Mouse (Mus musculus) heart, embryonic 14.5 days (tissue): ENCODE data around the gene Nrap. TPM values are rescaled to one million over a fixed set of nuclear protein-coding genes. Genes with fewer than 3 reads are reported as not detected.

Experiments
- ATAC-seq: fragments of 200-750 bp; cut with Nextera tagmentation; 2 replicates; pipeline ENCODE4 v1.8.0; 2017; ENCODE audit warnings: low read depth, moderate TSS enrichment; ENCODE audit not compliant: insufficient number of reproducible peaks, insufficient read depth, low FRiP score
- H3K27ac ChIP-seq, 2 experiments: fragments of 200-500 bp in 1 of 2; fragments of 300-500 bp in 1 of 2; sonication (generic) in 1 of 2; replicated peaks in 1 of 2; 2 replicates each; pipeline ENCODE4 v1.5.1; 2012 to 2014; ENCODE audit warnings: low read depth in 2 of 2, low read length in 2 of 2, control low read depth in 1 of 2, mild to moderate bottlenecking in 1 of 2, mixed read lengths in 1 of 2; ENCODE audit not compliant: control insufficient read depth in 1 of 2, insufficient read depth in 1 of 2
- H3K27me3 ChIP-seq: fragments of 300-500 bp; sonication (generic); 2 replicates; pipeline ENCODE4 v1.6.1; 2014; ENCODE audit warnings: mild to moderate bottlenecking, low read length, control low read depth; ENCODE audit not compliant: control insufficient read depth, insufficient read depth
- H3K36me3 ChIP-seq: fragments of 300-500 bp; sonication (generic); 2 replicates; pipeline ENCODE4 v1.6.1; 2014; ENCODE audit warnings: mild to moderate bottlenecking, control low read depth, low read length, mixed read lengths; ENCODE audit not compliant: control insufficient read depth, insufficient read depth
- H3K4me1 ChIP-seq, 2 experiments: fragments of 200-500 bp in 1 of 2; fragments of 300-500 bp in 1 of 2; sonication (generic) in 1 of 2; 2 replicates each; pipeline ENCODE4 v1.6.1; 2012 to 2014; ENCODE audit warnings: low read length in 2 of 2, control low read depth in 1 of 2, mixed read lengths in 1 of 2; ENCODE audit not compliant: control insufficient read depth in 2 of 2, insufficient read depth in 2 of 2
- H3K4me2 ChIP-seq: fragments of 300-500 bp; sonication (generic); 2 replicates; pipeline ENCODE4 v1.6.1; 2014; ENCODE audit warnings: mild to moderate bottlenecking, low read length
- H3K4me3 ChIP-seq, 2 experiments: fragments of 200-500 bp in 1 of 2; fragments of 300-500 bp in 1 of 2; sonication (generic) in 1 of 2; 2 replicates each; pipeline ENCODE4 v1.5.1; 2012 to 2014; ENCODE audit warnings: low read length in 2 of 2, mild to moderate bottlenecking in 2 of 2, control low read depth in 1 of 2, low read depth in 1 of 2, moderate library complexity in 1 of 2; ENCODE audit not compliant: control insufficient read depth in 1 of 2, insufficient read depth in 1 of 2
- H3K9ac ChIP-seq: fragments of 300-500 bp; sonication (generic); 2 replicates; pipeline ENCODE4 v1.6.1; 2014; ENCODE audit warnings: mild to moderate bottlenecking, low read length
- H3K9me3 ChIP-seq: fragments of 300-500 bp; sonication (generic); 2 replicates; pipeline ENCODE4 v1.6.1; 2016; ENCODE audit warnings: low read length, control low read depth; ENCODE audit not compliant: control insufficient read depth
- WGBS: fragments of 180-500 bp; shearing (Covaris S2); extraction: QIAGEN DNeasy Blood & Tissue Kit; methylation state at CpG from one replicate; pipeline ENCODE4 v1.1.7; 2014; 5-methylcytosine and 5-hydroxymethylcytosine counted together
- polyA plus RNA-seq: library from polyadenylated mRNA; unstranded; fragments of >200 nt; fragmentation: Nextera tagmentation; extraction: Ambion mirVana; gene quantifications from 2 replicates; pipeline ENCODE4 v1.2.1, GENCODE M21; 2014

The Nrap gene
- polyA plus RNA-seq, 1 experiment from 2014 or later: 35.6 TPM

DNA sequence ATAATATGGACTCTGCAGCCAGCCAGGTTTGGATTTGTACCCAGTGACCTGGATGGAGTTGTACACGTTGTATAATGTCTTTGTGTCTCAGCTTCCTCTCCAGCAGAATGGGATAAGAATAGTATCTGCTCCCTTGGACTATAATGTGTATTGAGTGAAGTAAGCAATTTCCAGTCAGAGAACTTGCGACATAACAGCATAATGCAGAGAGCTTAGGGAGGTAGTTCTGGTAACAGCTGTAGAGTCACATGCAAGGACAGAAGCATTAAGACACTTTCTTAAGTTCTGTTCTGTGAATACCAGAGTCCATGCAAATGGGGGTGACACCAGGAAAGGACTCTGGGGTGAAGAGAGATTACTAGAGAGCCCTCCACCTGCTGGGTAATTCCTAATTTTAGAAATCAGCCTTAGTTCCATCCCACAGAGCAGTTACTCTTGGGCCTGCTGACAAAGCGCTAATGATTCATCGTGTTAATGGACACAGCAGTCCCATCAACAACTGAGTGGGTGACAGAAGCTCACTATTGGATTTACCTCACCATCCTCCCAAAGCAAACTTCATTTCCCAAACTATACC, 2.0 kb downstream of the Nrap start:
- H3K4me2 ChIP-seq: peak overlapping the region; percentile 62
- peak overlapping the region; percentile 88 for H3K9ac ChIP-seq
- H3K27me3 ChIP-seq: no peaks in the 10 kb centered on the region
- peaks cover 13 to 28% of the 10 kb centered on the region in 2 experiments for H3K4me1 ChIP-seq
- 38% methylated on average over 4 of the region's 4 CpGs for WGBS
- peak overlapping the region; percentile 84 to 95 for H3K27ac ChIP-seq
- peaks cover 38% of the 10 kb centered on the region for H3K36me3 ChIP-seq
- H3K4me3 ChIP-seq: peak overlapping the region; percentile 25 to 45; a peak in 3 of 4 replicates
- no peak for ATAC-seq
- no peaks in the 10 kb centered on the region for H3K9me3 ChIP-seq

DNA sequence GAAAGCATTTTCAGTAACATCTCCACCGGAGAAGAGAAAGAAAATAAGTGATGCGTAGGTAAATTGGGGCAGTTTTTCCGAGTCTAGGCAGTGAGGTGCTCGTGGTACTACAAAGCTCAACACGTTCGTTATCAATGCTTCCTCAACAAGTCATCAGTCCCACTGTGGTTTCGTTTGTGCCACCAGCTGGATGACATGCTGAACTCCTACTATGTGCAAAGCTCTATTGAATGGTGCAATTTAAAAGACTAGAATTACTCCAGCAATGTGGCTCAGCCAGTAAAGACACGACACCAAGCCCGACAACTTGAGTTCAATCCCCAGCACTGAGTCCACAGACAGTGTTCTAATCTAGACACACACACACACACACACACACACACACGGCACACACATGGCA, 3.7 kb downstream of the Nrap start:
- no peak overlapping the region for H3K9ac ChIP-seq
- 88% methylated on average over 10 of the region's 10 CpGs for WGBS

DNA sequence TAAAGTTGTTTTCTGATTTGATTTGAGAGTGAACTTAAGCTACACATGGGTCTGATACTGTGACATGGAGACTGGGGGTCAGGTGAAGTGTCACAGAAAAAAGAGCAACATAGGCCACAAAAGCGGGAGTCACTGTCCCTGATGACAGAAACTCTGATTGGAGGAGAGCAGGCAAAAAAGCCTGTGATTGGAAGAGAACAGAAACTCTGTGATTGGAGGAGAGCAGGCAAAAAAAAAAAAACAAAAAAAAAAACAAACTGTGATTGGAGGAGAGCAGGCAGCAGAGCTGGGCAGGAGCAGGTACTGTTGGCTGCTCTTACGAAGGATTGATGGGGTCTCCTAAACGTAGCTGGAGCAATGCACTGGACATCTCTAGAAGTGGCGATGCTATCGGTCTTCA, 4.3 kb downstream of the Nrap start:
- no peak for ATAC-seq
- Histone ChIP-seq H3K9ac (no peak overlapping the region), H3K27me3 (no peaks in the 10 kb centered on the region), H3K36me3 (peaks cover 59% of the 10 kb centered on the region), H3K4me1 (peaks cover 2 to 9% of the 10 kb centered on the region in 2 experiments), H3K9me3 (no peaks in the 10 kb centered on the region), H3K27ac (no peak overlapping the region), H3K4me2 (no peak overlapping the region), H3K4me3 (no peak overlapping the region)
- WGBS: 84% methylated on average over 5 of the region's 5 CpGs

More for the DNA sequence above, 3.7 kb downstream of the Nrap start:
- no peaks in the 10 kb centered on the region for H3K27me3 ChIP-seq
- H3K36me3 ChIP-seq: peaks cover 54% of the 10 kb centered on the region
- H3K4me2 ChIP-seq: no peak overlapping the region
- no peak overlapping the region for H3K27ac ChIP-seq
- H3K4me3 ChIP-seq: no peak overlapping the region
- no peaks in the 10 kb centered on the region for H3K9me3 ChIP-seq
- peaks cover 4 to 14% of the 10 kb centered on the region in 2 experiments for H3K4me1 ChIP-seq
- ATAC-seq: no peak

DNA sequence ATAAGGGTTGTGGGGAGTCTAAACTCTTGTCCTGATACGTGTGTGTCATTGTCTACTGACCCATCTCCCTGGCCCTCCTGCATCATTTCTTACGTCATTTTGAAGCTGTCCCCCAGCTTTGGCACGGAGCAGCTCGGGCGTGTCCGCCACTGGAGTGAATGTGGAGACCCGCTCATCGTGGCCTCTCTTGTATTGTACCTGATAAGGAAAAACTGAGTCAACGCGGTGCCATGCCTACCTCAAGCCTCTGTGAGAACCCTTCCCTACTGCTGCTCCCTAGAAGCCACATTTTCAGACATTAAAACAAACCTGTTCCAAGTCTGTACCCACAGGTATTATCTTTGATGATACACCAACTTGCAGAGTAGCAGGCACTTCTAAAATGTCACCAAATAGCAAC, 8.4 kb downstream of the Nrap start:
- Histone ChIP-seq H3K9ac (no peak overlapping the region), H3K4me1 (peaks cover 8 to 15% of the 10 kb centered on the region in 2 experiments), H3K27ac (no peak overlapping the region), H3K27me3 (no peaks in the 10 kb centered on the region), H3K9me3 (peaks cover 6% of the 10 kb centered on the region; the same call in 1 of the 2 replicates), H3K36me3 (peaks cover 77% of the 10 kb centered on the region), H3K4me3 (no peak overlapping the region), H3K4me2 (no peak overlapping the region)
- 75% methylated on average over 10 of the region's 10 CpGs for WGBS
- no peak for ATAC-seq

DNA sequence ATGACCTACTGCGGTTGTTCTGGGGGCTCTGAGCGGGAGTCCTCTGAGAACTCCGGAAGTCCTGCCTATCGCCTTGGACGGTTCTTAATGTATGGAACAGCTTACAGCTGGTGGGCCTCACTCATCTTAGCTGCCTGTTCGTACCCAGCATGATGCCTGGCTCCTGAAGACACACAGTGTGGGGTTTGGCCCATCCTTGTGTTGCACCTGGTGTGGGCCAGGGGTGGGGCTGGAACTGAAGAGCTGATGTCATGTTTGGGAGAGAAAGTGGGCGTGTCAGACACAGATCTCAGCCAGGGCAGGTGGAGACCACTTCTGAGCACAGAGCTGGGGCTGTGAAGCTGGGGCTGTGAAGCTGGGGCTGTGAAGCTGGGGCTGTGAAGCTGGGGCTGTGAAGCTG, 9.5 kb downstream of the Nrap start:
- Histone ChIP-seq H3K4me3 (no peak overlapping the region), H3K27me3 (no peaks in the 10 kb centered on the region), H3K4me1 (peaks cover 8 to 15% of the 10 kb centered on the region in 2 experiments), H3K36me3 (peaks cover 75% of the 10 kb centered on the region), H3K9ac (no peak overlapping the region), H3K4me2 (no peak overlapping the region), H3K9me3 (peaks cover 6% of the 10 kb centered on the region; the same call in 1 of the 2 replicates), H3K27ac (0 out of 4 replicates have a peak overlapping the region, but pooled peaks of 1 of the 2 experiments have one; percentile 8)
- 76% methylated on average over 7 of the region's 7 CpGs for WGBS
- ATAC-seq: no peak

DNA sequence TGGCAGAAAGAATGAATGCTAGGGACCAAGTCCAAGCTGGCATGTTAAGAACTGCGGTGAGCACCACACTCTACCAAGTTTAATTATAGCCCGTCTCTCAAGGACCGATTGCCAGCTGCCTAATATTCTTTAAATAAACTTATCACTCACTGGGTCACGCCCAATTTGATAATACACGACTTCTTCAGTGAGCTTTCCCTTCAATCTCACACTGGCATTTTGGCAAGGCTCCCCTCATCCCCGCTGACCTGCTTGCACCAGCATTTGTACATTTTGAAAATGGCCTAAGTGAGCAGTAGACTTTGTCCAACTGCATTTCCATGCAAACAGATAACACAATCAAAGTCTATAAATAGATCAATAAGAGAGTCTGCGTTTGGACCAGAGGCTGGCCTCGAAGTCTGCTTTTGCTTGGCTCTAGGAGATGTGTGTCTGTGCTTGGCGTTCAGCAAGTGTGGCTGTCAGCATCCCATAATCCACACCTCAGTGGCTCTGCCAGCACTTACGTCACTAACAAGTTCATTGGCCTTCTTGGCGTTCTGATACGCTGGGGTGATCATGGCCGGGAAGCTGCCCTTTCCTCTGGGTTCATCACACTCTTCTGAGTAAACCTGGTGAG, 11.2 kb downstream of the Nrap start:
- Histone ChIP-seq H3K9me3 (peaks cover 6% of the 10 kb centered on the region; the same call in 1 of the 2 replicates), H3K27ac (peak overlapping the region; percentile 93 to 94), H3K9ac (no peak overlapping the region), H3K4me2 (peak overlapping the region; percentile 19; the same call in 1 of the 2 replicates), H3K4me3 (no peak overlapping the region), H3K36me3 (peaks cover 78% of the 10 kb centered on the region), H3K27me3 (no peaks in the 10 kb centered on the region), H3K4me1 (peaks cover 9 to 15% of the 10 kb centered on the region in 2 experiments)
- 21% methylated on average over 13 of the region's 13 CpGs for whole genome bisulfite sequencing
- ATAC-seq: peak; percentile 87

DNA sequence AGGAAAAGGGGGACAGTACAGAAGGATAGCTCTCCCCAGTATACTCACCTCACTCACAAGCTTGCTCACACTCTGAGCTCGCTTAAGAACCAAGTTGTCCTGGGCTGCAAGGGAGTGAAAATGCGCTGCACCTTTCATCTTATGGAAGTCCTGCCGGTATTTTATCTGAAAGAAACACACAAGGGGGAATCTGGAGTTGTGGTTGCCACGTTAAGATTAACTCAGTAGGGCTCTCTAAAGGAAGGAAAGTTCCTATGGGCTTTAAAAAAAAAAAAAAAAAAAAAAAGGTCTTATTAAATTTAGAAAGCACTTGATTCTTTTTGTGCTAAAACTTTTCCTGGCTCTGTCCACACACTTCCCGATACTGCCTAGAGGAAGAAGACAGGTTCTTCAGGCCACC, 11.8 kb downstream of the Nrap start:
- WGBS: 58% methylated on average over 5 of the region's 5 CpGs
- Histone ChIP-seq H3K4me1 (peaks cover 9 to 15% of the 10 kb centered on the region in 2 experiments), H3K36me3 (peaks cover 80% of the 10 kb centered on the region), H3K4me3 (no peak overlapping the region), H3K9me3 (peaks cover 6% of the 10 kb centered on the region; the same call in 1 of the 2 replicates), H3K9ac (0 out of 2 replicates have a peak overlapping the region, but pooled peaks have one; percentile 34), H3K4me2 (peak overlapping the region; percentile 19; the same call in 1 of the 2 replicates), H3K27me3 (no peaks in the 10 kb centered on the region), H3K27ac (peak overlapping the region; percentile 93 to 94)
- no peak; the same call in 1 of the 2 replicates for ATAC-seq
